Mouse (Mus musculus) ES-E14 (cell line): ENCODE measurements around the gene Kcnq5. TPM values are rescaled to one million over a fixed set of nuclear protein-coding genes. Genes with fewer than 3 reads are reported as not detected.
"Not testable (repeated sequence)": the region's sequence is repeated elsewhere in the genome, so short reads cannot be mapped to it uniquely, and the experiment has no call there.

Source experiments
- DNase-seq: peaks from one replicate; pipeline ENCODE4 v3.0.0-alpha.2; 2013; ENCODE audit warnings: low read depth, low spot score
- H3K27ac ChIP-seq: 2 replicates; pipeline ENCODE4 v1.5.1; 2012; ENCODE audit warnings: low read depth, mild to moderate bottlenecking, low read length, moderate library complexity, mixed read lengths; ENCODE audit not compliant: poor library complexity, insufficient read depth, severe bottlenecking
- H3K36me3 ChIP-seq: 2 replicates; pipeline ENCODE4 v1.6.1; 2012; ENCODE audit warnings: mild to moderate bottlenecking, low read length, moderate library complexity, mixed read lengths; ENCODE audit not compliant: control insufficient read depth, poor library complexity, insufficient read depth, severe bottlenecking
- H3K4me1 ChIP-seq, 2 experiments: fragments of 150-350 bp in 1 of 2; sonication (generic) in 1 of 2; 2 replicates each; pipeline ENCODE4 v1.6.1; 2012; ENCODE audit warnings: low read length in 2 of 2, mild to moderate bottlenecking in 1 of 2, mixed read lengths in 1 of 2; ENCODE audit not compliant: control insufficient read depth in 2 of 2, insufficient read depth in 2 of 2, poor library complexity in 1 of 2
- H3K4me3 ChIP-seq, 2 experiments: fragments of 150-350 bp in 1 of 2; sonication (generic) in 1 of 2; 2 replicates each; pipeline ENCODE4 v1.5.1; 2012; ENCODE audit warnings: low read length in 2 of 2, low read depth in 1 of 2, mild to moderate bottlenecking in 1 of 2, mixed read lengths in 1 of 2; ENCODE audit not compliant: insufficient read depth in 1 of 2, poor library complexity in 1 of 2, severe bottlenecking in 1 of 2
- H3K9ac ChIP-seq: 2 replicates; pipeline ENCODE4 v1.6.1; 2012; ENCODE audit warnings: low read depth, mild to moderate bottlenecking, low read length, mixed read lengths; ENCODE audit not compliant: poor library complexity, insufficient read depth, severe bottlenecking
- H3K9me3 ChIP-seq: fragments of 150-350 bp; sonication (generic); 2 replicates; pipeline ENCODE4 v1.6.1; 2012; ENCODE audit warnings: low read depth, mild to moderate bottlenecking, low read length; ENCODE audit not compliant: control insufficient read depth, insufficient read depth
- CHD2 ChIP-seq: IDR thresholded peaks from 2 replicates; pipeline ENCODE4 v1.6.1; 2014; ENCODE audit warnings: mild to moderate bottlenecking, low read depth, low read length, inconsistent platforms
- HCFC1 ChIP-seq: IDR thresholded peaks from 2 replicates; pipeline ENCODE4 v1.6.1; 2012; ENCODE audit warnings: low read length, inconsistent platforms, borderline replicate concordance; ENCODE audit not compliant: insufficient read depth
- MAFK ChIP-seq: IDR thresholded peaks from 2 replicates; pipeline ENCODE4 v1.6.1; 2014; ENCODE audit warnings: mild to moderate bottlenecking, low read depth, low read length, inconsistent platforms; ENCODE audit not compliant: insufficient read depth
- ZC3H11A ChIP-seq: IDR thresholded peaks from 2 replicates; pipeline ENCODE4 v1.6.1; 2012; ENCODE audit warnings: low read depth, mild to moderate bottlenecking, inconsistent platforms, low read length, borderline replicate concordance
- ZNF384 ChIP-seq: IDR thresholded peaks from 2 replicates; pipeline ENCODE4 v1.6.1; 2012; ENCODE audit warnings: low read depth, low read length, inconsistent platforms
- in situ Hi-C, 2 experiments: fragments of 600-800 bp; cut with MboI; formaldehyde crosslinking; loops; one replicate each; pipeline ENCODE4 v1.15.1; 2025; ENCODE audit warnings: low sequenced_read_pairs in 2 of 2, inconsistent platforms in 1 of 2; ENCODE audit not compliant: unreplicated experiment in 2 of 2
- total RNA-seq: library from RNA; depleted of rRNA; stranded (reverse); fragments of 300-350 nt; gene quantifications from 2 replicates; pipeline ENCODE4 v1.2.3, GENCODE M21; 2012

Gene Kcnq5
- total RNA-seq, 1 experiment: 0.45 TPM

- in situ Hi-C loops: no loop called here
- no peaks in the 10 kb centered on the region for H3K4me1 ChIP-seq
- no peaks in the 10 kb centered on the region for H3K9me3 ChIP-seq
- no peak overlapping the region for H3K9ac ChIP-seq
- H3K36me3 ChIP-seq: no peaks in the 10 kb centered on the region
- no peak overlapping the region for H3K4me3 ChIP-seq
- TF ChIP-seq ZNF384 (no peak), MAFK (no peak), ZC3H11A (no peak), HCFC1 (no peak), CHD2 (no peak)
- DNase-seq: no peak
- H3K27ac ChIP-seq: no peak overlapping the region
These were observed 570.5 kb downstream of the Kcnq5 start for GRCm38 (mm10) chr1:21391138-21391671.

- in situ Hi-C loops: no loop called here
- no peak within 1 kb of the TSS for H3K4me3 ChIP-seq
These were observed 578.5 kb downstream of the Kcnq5 start, which contains the start of gene Khdc1b for GRCm38 (mm10) chr1:21383256-21383655. Gene Khdc1b, plus strand, starts transcription at chr1:21383556.

GRCm38 (mm10) chr1:21368031-21368430, 593.7 kb downstream of the Kcnq5 start, which contains the start of gene Khdc1c:
Gene Khdc1c, plus strand, starts transcription at chr1:21368331.
- H3K4me3 ChIP-seq, H3K36me3 ChIP-seq, H3K4me1 ChIP-seq, H3K9me3 ChIP-seq, in situ Hi-C loops, H3K27ac ChIP-seq, DNase-seq, H3K9ac ChIP-seq: not testable (repeated sequence)

More at GRCm38 (mm10) chr1:21383256-21383655, 578.5 kb downstream of the Kcnq5 start, which contains the start of gene Khdc1b:
- Histone ChIP-seq H3K4me1 (no peaks in the 10 kb centered on the region), H3K9me3 (no peaks in the 10 kb centered on the region), H3K27ac (no peak within 1 kb of the TSS), H3K9ac (no peak within 1 kb of the TSS), H3K36me3 (no peaks in the 10 kb centered on the region)
- DNase-seq: no peak
- TF ChIP-seq HCFC1 (no peak), CHD2 (no peak), ZNF384 (no peak), ZC3H11A (no peak), MAFK (no peak)

- in situ Hi-C loops: no loop called here
- H3K36me3 ChIP-seq: no peaks in the 10 kb centered on the region
- TF ChIP-seq ZC3H11A (no peak), CHD2 (no peak), ZNF384 (no peak), MAFK (no peak), HCFC1 (no peak)
- H3K4me1 ChIP-seq: no peaks in the 10 kb centered on the region
- no peaks in the 10 kb centered on the region for H3K9me3 ChIP-seq
- H3K4me3 ChIP-seq: no peak within 1 kb of the TSS
- H3K27ac ChIP-seq: no peak within 1 kb of the TSS
- DNase-seq: no peak
- H3K9ac ChIP-seq: no peak within 1 kb of the TSS
These were observed 612.4 kb downstream of the Kcnq5 start, which contains the start of gene Khdc1a for GRCm38 (mm10) chr1:21349341-21349740. Gene Khdc1a, plus strand, starts transcription at chr1:21349641.
